Mouse (Mus musculus) colon, adult 2 months (tissue): ENCODE data around the gene Olfr1160. TPM values are rescaled to one million over a fixed set of nuclear protein-coding genes. Genes with fewer than 3 reads are reported as not detected.

Experiments used
- polyA plus RNA-seq: library from polyadenylated mRNA; depleted of rRNA; stranded (reverse); fragments of >200 nt; gene quantifications from 2 replicates; pipeline ENCODE4 v1.2.3, GENCODE M21; 2012; rRNA removed

Gene Olfr1160
- polyA plus RNA-seq = not detected in 2 replicates

DNA sequence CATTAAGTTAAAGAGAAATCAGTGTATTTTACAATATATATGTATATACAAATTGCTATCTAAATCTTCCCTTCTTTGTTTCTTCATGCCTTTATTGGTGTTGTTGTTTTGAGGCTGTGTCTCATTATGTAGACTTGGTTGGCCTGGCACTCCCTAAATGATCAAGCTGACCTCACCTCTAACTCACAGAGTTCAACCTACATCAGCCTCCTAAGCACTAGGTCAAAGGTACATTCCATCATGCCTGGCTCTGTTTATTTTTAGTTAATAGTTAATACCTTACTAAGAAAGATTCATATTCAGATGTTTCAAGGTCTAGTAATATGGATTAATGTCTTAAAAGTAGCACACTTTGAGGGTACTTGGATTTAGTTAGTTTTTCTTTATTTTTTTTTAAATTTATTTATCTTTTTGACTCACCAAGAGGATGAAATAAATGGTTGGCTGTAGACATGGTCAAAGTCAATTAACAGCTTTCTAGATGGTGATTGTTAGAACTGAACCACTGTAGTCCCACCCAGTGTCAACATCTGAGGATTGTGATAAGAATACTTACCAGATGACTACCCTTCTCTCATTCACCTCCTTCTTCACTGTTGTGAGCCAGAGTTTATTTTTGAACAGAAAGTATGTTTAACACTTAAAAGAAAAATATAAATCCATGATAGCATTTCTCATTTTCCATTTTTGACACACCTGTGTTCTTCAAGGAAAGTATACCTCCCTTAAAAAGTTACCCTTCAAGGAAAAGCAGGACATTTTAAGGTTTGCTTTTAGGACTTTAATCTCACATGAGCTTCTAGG, at the start of gene Olfr1160:
Gene Olfr1160 (minus strand): TSS at position 754 of the 804 bp plus-strand sequence.

DNA sequence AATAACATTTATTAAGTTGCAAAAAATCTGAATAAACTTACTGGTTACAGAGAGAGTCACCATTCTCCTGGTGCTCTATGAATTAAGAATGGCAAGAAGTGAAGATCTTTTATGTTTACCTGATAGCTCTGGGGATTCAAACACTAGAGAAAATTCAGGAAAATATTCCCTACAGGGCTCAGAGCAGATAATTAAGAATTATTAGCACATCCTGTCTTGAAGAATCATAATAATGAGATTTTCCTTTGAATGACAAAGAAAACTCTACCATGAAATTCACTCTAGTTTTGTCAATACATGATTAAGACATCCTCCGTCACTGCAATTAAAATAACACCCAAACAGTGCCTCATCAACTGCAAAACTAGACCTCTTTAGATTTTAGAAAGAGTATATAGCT, 43.0 kb upstream of the Olfr1160 start, which contains the start of gene Olfr1162:
Gene Olfr1162 (minus strand): TSS at position 101 of the 400 bp plus-strand sequence.

DNA sequence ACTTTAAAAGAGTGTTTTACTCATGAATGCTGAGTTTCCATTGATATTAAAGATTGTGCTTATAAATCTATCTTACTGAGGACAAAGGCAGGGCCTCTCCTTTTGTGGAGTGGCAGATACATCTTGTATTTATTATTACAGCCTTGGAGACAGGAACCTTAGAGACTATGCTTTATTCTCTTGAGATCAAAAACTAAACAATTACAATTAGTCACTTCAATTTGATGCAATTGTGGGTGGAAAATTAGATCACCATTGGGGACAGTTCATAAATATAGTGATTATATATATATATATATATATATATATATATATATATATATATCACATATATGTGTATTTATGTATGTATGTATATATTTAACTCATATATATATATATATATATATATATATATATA, 29.5 kb upstream of the Olfr1160 start, which contains the start of gene Olfr73:
Gene Olfr73 (minus strand): TSS at position 101 of the 400 bp plus-strand sequence.

DNA sequence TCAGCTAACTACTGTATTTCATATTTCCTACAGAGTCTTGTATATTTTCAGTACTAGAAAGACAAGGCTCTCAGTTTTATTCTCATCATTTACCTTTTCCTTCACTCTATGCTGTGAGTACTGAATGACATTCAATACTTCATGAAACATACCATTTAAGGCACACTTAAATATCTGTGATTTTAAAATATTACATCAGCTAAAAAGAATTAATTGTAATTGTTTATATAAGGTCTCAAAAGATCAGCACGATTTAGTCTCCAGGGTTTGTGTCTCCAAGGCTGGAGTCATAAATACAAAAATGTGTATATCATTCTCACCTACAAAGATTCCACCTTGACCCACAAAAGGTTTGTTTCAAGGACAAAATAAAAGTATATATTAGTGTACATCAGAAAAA, 14.4 kb upstream of the Olfr1160 start, which contains the start of gene Olfr1161:
Gene Olfr1161 (plus strand): TSS at position 301 of the 400 bp plus-strand sequence.

DNA sequence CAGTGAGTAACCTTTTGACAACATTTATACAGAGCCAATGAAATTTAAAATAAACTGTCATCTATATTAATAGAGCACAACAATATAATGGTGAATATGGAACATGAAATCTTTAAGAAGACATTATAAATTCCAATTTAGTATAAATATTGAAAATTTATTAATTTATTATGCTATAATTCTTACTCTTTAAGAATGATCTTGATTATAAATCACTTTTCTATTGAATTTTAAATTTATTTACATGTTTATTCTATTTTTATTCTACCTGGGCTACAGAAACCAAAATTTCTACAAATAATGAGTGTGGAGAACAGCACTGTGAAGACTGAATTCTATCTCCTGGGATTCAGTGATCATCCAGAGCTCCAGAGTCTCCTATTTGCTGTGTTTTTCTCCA, 18.3 kb downstream of the Olfr1160 start, which contains the start of gene Olfr1158:
Gene Olfr1158 (plus strand): TSS at position 301 of the 400 bp plus-strand sequence.

DNA sequence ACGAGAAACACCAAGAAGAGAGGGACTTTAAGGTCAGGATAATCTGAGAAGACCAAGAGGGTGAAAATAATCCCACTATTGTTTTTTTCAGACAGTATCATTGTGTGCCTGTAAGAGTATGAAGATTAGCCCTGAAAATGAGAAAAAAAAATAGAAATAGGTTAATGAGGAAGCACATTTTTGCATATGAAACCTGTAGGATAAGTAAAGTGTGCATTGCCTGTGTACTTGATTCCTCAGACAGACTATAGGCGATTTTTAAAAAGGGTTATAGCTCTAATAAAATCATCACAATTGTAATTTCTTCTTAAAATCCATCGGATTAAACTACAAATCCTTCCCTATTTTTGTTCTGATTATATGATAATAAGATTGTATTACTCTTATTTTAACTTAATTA, 33.5 kb downstream of the Olfr1160 start, which contains the start of gene Olfr74:
Gene Olfr74 (minus strand): TSS at position 101 of the 400 bp plus-strand sequence.

DNA sequence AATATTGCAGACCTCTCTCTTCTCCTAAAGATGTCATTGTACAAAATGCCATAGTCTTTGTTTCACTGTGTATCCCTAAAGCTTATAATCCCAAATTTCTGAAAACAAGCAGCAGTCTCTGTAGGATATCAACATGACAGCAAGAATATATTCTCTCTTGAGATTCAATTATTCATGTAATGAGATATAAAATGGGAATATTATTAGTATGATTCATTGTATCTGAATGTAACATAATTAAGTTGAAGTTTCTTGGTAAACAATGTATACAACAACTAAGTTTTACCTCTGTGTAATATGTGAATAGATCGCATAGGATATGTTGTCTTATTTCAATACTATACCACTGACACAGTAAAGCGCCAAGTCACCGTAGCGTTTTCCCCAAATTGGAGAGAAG, 39.9 kb downstream of the Olfr1160 start, which contains the start of gene Olfr1157:
Gene Olfr1157 (minus strand): TSS at position 101 of the 400 bp plus-strand sequence.

DNA sequence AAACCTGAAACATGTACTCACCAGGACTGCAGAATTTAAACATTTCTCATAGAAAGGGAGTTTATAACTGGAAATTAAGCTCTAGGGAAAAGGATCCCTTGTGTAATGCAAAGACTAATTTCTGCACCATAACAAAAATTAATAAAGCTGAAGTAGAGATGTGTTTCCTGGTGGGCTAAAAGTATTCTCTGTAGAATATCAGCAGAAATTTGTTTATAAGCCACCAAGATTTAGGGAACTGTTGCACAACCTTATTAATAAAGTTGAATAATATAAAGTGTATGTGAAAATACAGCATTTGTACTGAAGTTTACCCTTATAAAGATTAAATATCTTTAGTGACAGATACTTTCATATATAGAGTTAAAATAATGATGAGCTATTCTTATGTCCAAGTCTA, 55.1 kb downstream of the Olfr1160 start, which contains the start of gene Olfr1156:
Gene Olfr1156 (minus strand): TSS at position 101 of the 400 bp plus-strand sequence.

Other genes with a start within 250 kb of the Olfr1160 start
- not detected in 2 replicates for gene Olfr152, start 228.8 kb downstream of the Olfr1160 start, polyA plus RNA-seq
- not detected in 2 replicates for gene Olfr1143, start 207.7 kb downstream of the Olfr1160 start, polyA plus RNA-seq
- gene Olfr1145, start 198.4 kb downstream of the Olfr1160 start, polyA plus RNA-seq = not detected in 2 replicates
- gene Olfr1148, start 177.7 kb downstream of the Olfr1160 start, polyA plus RNA-seq = not detected in 2 replicates
- not detected in 2 replicates for gene Olfr1150-ps1, start 164.3 kb downstream of the Olfr1160 start, polyA plus RNA-seq
- gene Olfr1151, start 152.4 kb downstream of the Olfr1160 start, polyA plus RNA-seq = not detected in 2 replicates
- not detected in 2 replicates for gene Olfr1152, start 141.8 kb downstream of the Olfr1160 start, polyA plus RNA-seq
- not detected in 2 replicates for gene Olfr1153, start 113.3 kb downstream of the Olfr1160 start, polyA plus RNA-seq
- not detected in 2 replicates for gene Olfr1154, start 103.1 kb downstream of the Olfr1160 start, polyA plus RNA-seq
- gene Olfr1155, start 63.1 kb downstream of the Olfr1160 start, polyA plus RNA-seq = not detected in 2 replicates
- gene Olfr1156, start 55.2 kb downstream of the Olfr1160 start, polyA plus RNA-seq = not detected in 2 replicates
- gene Olfr1157, start 40.0 kb downstream of the Olfr1160 start, polyA plus RNA-seq = not detected in 2 replicates
- not detected in 2 replicates for gene Olfr74, start 33.6 kb downstream of the Olfr1160 start, polyA plus RNA-seq
- not detected in 2 replicates for gene Olfr1158, start 18.2 kb downstream of the Olfr1160 start, polyA plus RNA-seq
- not detected in 2 replicates for gene Olfr1161, start 14.5 kb upstream of the Olfr1160 start, polyA plus RNA-seq
- not detected in 2 replicates for gene Olfr73, start 29.4 kb upstream of the Olfr1160 start, polyA plus RNA-seq
- gene Olfr1162, start 42.9 kb upstream of the Olfr1160 start, polyA plus RNA-seq = not detected in 2 replicates
- gene Olfr1163, start 63.6 kb upstream of the Olfr1160 start, polyA plus RNA-seq = not detected in 2 replicates
- not detected in 2 replicates for gene Olfr1164, start 85.7 kb upstream of the Olfr1160 start, polyA plus RNA-seq
- gene Olfr1166, start 120.0 kb upstream of the Olfr1160 start, polyA plus RNA-seq = not detected in 2 replicates
- not detected in 2 replicates for gene Olfr1167, start 146.9 kb upstream of the Olfr1160 start, polyA plus RNA-seq
- not detected in 2 replicates for gene Olfr1168, start 173.6 kb upstream of the Olfr1160 start, polyA plus RNA-seq
- gene Olfr1170, start 220.1 kb upstream of the Olfr1160 start, polyA plus RNA-seq = not detected in 2 replicates